Mouse (Mus musculus): ENCODE results near the gene Morc3. TPM values are rescaled to one million over a fixed set of nuclear protein-coding genes. Genes with fewer than 3 reads are reported as not detected.

Gene Morc3
- 104 and 118 TPM in 2 replicates for total RNA-seq (2023)

DNA sequence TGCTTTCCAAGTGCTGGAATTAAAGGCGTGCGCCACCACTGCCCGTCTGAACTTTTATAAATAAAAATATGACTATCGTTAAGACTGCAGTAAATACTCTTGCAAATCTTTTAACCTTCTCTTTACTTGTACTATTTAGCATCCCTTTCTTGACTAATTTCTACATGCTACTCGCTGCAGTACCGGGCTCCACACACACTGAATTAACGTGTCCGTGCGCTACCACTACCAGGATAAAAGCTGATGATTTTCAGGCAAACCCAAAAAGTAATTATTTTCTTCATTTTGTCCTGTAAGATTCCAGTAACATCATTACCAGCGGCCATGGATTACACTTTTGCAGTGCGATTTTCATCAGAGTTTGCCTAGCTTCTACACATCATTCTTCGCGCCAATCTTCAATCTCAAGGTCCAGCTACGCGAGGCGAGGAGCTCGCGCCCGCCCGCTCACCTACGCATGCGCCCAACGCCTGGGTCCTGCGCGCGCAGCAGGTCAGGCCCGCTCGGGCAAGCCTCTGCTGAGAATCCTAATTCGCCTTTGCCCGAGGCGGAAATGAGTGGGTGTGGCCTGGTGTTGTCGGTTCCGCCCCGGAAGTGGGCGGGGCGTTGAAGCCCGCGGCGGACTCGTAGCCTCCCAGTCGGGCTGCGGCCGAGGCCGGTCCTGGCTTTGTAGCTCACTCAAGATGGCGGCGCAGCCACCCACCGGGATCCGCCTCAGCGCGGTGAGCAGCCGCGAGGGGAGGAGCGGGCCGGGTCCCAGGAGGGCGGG lies at the start of gene Morc3:
TSS of gene Morc3 (plus strand) at position 495 of the 769 bp plus-strand sequence.

DNA sequence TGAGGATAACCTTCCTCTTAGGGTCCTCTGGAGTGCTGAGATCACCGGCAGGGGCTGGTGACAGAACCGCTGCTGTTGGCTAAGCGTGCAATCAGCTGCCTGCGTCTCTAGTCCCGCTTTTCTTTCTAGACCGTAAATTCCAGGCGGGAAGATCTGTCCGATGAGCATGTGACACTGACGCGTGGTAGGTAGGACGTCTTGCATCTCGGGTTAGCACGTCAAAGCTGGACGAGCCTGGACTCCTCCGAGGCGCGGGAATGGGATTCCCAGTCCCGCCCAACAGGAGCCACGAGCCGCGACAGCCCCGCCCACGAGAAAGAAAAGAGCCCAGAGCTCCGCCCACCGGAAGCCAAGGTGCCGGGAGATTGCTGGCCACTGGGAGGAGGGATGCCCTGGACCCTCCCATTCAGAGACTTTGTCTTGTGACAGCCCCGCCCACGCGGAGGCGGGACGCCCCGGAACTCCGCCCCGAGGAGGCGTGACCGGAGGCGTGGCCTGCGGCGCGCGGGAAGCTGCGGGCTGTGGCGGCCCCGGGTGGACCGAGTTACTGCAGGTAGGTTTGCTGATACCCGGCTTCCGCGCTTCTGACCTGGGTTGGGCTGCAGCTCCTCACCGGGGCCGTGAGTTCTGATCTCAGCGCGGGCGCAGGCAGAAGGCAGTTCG lies 51.6 kb downstream of the Morc3 start, which contains the start of gene Chaf1b:
TSS of gene Chaf1b (plus strand) at position 479 of the 663 bp plus-strand sequence.

Other genes starting within 250 kb of the Morc3 start
- gene Setd4, start 228.1 kb upstream of the Morc3 start, total RNA-seq (2023), result 2.0 TPM in 2 replicates
- 2.1 and 4.2 TPM in 2 replicates for gene Cbr1, start 226.3 kb upstream of the Morc3 start, total RNA-seq (2023)
- gene Gm5678, start 204.0 kb upstream of the Morc3 start, total RNA-seq (2023), result not detected in 2 replicates
- gene Cbr3, start 148.9 kb upstream of the Morc3 start, total RNA-seq (2023), result 1.7 and 2.2 TPM in 2 replicates
- 71.4 and 82.3 TPM in 2 replicates for gene Dop1b, start 120.2 kb upstream of the Morc3 start, total RNA-seq (2023)
- 17.0 and 25.5 TPM in 2 replicates for gene Chaf1b, start 51.8 kb downstream of the Morc3 start, total RNA-seq (2023)
- gene Cldn14, start 176.7 kb downstream of the Morc3 start, total RNA-seq (2023), result not detected in 2 replicates

Measured in neutrophil, adult 65 days (primary cell).